Mouse (Mus musculus): ENCODE data around the gene Cib1. TPM values are rescaled to one million over a fixed set of nuclear protein-coding genes. Genes with fewer than 3 reads are reported as not detected.
A peak's percentile ranks its signal among the peaks of the same experiment; 100 is the strongest.

Gene Cib1
- polyA plus RNA-seq, 2 experiments from 2014 or later: 120 to 148 TPM

DNA sequence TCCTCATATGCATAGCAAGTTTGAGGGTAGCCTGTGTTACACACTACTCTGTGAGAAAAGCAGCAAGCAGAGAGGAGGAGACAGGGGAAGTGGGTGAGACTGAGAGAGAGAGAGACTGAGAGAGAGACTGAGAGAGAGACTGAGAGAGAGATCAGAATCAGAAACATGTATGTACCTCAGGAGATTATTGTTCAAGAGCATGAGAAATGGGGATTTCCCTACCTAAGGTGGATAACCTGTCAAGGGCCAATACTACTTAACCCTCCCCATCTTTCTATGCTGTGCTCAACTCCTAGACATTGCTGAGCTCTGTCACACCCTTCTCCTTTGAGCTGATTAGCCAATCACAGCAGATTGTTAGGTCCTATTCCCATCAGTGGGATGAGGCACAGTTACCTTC is 50.5 kb downstream of the Cib1 start:
- peak; percentile 82 for ATAC-seq

DNA sequence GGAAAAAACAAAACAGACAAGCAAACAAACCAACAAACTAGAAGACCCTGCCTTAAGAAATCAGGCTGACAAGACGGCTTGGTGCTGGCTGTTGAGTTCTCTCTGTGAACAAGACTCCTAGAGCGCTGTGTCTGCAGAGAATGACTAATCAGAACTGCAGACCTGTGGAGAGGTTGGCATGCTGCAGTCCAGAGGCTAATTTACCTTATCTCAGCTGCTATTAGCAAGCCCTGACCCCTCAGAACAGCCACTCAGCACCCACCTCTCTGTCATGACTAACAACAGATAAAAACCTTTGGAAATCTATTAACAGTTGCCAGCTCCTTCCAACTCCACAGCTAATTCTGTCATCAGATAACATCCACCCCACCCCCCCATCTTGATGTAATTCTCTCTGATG is 51.5 kb downstream of the Cib1 start:
- no peak for ATAC-seq

DNA sequence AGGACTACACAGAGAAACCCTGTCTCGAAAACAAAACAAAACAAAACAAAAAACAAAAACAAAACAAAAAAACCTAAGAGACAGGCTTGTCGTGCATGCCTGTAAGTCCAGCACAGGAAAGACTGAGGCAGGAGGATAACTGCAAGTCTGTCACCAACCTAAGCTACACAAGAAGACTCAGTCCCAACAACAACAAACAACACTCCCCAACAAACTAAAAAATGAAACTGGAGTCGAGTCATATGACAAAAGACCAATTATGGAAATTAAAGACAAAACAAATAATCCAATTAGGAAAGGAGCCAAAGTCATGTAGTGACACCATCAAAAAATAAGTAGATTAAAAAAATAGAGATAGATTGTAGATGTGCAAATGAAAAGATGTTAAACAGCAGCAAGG is 52.4 kb downstream of the Cib1 start:
- ATAC-seq: no peak

DNA sequence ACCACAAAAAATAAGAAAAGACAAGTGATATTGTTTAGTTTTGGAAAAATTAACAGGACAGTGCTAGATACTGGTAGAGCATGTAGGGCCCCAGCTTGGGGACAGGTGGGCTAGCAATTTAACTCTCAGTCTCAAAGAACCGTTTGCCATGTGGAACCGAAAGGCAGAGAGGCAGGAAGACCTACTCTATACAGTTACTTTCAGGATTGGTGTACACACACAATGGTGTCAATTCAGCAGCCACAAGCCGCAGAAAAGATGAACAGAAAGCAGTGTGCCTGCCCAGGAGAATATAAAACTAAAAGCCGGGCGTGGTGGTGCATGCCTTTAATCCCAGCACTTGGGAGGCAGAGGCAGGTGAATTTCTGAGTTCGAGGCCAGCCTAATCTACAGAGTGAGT is 52.8 kb downstream of the Cib1 start:
- ATAC-seq: peak; percentile 20

DNA sequence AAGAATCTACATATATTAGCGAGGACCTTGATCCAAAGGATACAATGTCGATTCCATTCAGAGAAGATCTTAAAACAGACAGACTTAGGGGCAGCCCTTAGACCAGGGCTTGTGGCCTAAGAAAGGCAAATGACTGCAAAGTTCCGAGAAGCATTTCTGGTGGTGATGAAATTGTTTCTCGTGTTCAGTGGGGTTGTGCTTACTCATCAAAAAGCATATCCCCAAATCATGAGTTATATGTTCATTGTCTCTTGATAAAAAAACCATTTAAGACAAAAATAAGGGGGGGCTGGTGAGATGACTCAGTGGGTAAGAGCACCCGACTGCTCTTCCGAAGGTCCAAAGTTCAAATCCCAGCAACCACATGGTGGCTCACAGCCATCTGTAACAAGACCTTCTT is 53.3 kb downstream of the Cib1 start:
- ATAC-seq: no peak

DNA sequence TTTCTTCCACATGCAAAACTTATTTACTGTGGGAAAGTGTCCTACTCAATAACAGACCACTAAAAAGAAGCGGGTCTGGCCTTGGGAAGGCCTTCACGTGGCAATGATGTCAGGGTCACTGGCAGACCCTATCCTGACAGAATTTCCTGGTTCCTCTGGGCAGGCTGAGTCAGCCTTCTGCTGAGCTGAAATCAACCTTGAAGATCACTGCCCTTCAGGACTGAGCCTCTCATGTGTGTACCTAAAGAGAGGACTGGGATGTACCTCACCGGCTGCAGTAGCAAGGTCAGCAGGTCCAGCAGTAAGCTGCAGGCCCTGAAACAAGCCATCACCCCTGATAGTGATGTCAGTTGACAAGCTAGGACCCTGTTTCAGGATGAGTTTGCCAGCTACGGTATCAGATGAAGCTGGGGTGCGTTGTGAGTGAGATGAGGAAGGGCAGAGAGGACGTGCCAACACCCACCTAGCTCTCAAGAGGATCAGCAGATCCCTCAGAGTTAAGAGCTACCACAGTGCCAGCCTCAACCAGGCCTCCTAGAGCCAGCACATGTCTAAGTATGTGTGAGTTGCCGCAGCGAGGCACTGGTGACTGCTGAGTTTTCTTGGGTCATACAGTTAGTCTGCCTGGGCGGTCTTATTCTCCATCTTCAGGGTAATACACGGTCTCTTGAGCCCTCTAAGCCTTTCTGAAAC is 54.4 kb downstream of the Cib1 start:
- ATAC-seq: no peak

DNA sequence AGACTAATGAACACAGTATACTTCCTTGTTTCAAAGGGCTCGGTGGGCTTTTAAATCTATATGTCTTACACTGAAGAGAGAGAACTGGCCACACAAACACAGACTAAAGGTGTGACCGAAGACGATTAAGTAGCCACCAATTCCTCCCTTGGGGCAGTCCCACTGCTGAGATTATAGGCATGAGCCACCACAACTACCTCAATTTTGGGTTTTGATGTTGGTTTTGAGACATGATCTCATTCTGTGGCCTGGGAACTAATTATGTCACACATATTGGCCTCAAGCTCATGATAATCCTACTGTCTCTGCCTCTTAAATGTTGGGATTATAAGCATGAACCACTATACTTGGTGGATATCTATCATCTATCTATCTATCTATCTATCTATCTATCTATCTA is 55.2 kb downstream of the Cib1 start:
- no peak for ATAC-seq

Other genes starting within 250 kb of the Cib1 start
- gene Zfp710, start 208.0 kb downstream of the Cib1 start, polyA plus RNA-seq (2017; shearing (Covaris generic)): 1 to 10 TPM; 4.2 to 4.6 TPM
- gene Idh2, start 117.4 kb downstream of the Cib1 start, polyA plus RNA-seq (2017; shearing (Covaris generic)): 10 to 100 TPM; 24.8 to 31.7 TPM
- 10 to 100 TPM; 16.5 to 26.1 TPM for gene Sema4b, start 46.0 kb downstream of the Cib1 start, polyA plus RNA-seq (2017; shearing (Covaris generic))
- 1 to 10 TPM; 5.5 to 9.4 TPM for gene Gdpgp1, start 52 bp upstream of the Cib1 start, polyA plus RNA-seq (2017; shearing (Covaris generic))
- under 1 TPM in 1 of 2 experiments, not detected in 1; 0.62 TPM for gene Ttll13, start 13.6 kb upstream of the Cib1 start, polyA plus RNA-seq (2017; shearing (Covaris generic))
- gene Ngrn, start 28.4 kb upstream of the Cib1 start, polyA plus RNA-seq (2017; shearing (Covaris generic)): 10 to 100 TPM; 26.9 to 28.4 TPM
- 10 to 100 TPM; 25.8 to 34.2 TPM for gene Vps33b, start 36.8 kb upstream of the Cib1 start, polyA plus RNA-seq (2017; shearing (Covaris generic))
- 10 to 100 TPM; 49.3 to 56.0 TPM for gene Prc1, start 61.6 kb upstream of the Cib1 start, polyA plus RNA-seq (2017; shearing (Covaris generic))
- 1 to 10 TPM; 4.4 to 4.6 TPM for gene Rccd1, start 91.6 kb upstream of the Cib1 start, polyA plus RNA-seq (2017; shearing (Covaris generic))
- 10 to 100 TPM; 31.9 to 45.2 TPM for gene Unc45a, start 108.2 kb upstream of the Cib1 start, polyA plus RNA-seq (2017; shearing (Covaris generic))
- gene Hddc3, start 110.3 kb upstream of the Cib1 start, polyA plus RNA-seq (2017; shearing (Covaris generic)): 1 to 10 TPM; 8.6 to 9.0 TPM
- gene Man2a2, start 138.6 kb upstream of the Cib1 start, polyA plus RNA-seq (2017; shearing (Covaris generic)): 10 to 100 TPM; 15.8 to 21.8 TPM
- gene Fes, start 155.1 kb upstream of the Cib1 start, polyA plus RNA-seq (2017; shearing (Covaris generic)): 1 to 10 TPM; 2.0 to 4.5 TPM
- gene Furin, start 172.6 kb upstream of the Cib1 start, polyA plus RNA-seq (2017; shearing (Covaris generic)): 10 to 100 TPM; 10.6 to 15.2 TPM

All from activated CD4-positive, CD25-positive, alpha-beta regulatory T cell, adult 4 months (primary cell).